Mouse (Mus musculus): ENCODE data around the gene Adrm1. TPM values are rescaled to one million over a fixed set of nuclear protein-coding genes. Genes with fewer than 3 reads are reported as not detected.

The Adrm1 gene
- polyA plus RNA-seq (2014; fragmentation: Illumina TruSeq; extraction: RNeasy Lipid Tissue Mini Kit (QIAGEN cat#74804); ENCODE audit: low read depth, low replicate concordance) = 20.7 TPM

GRCm38 (mm10) chr2:180170806-180171521, at the start of gene Adrm1:
Adrm1 (plus strand) TSS chr2:180171485.

Other genes with a start within 250 kb of the Adrm1 start
- gene Taf4, start 194.8 kb upstream of the Adrm1 start, polyA plus RNA-seq (2014; fragmentation: Illumina TruSeq; extraction: RNeasy Lipid Tissue Mini Kit (QIAGEN cat#74804); ENCODE audit: low read depth, low replicate concordance) = 7.1 TPM
- gene Lsm14b, start 146.5 kb upstream of the Adrm1 start, polyA plus RNA-seq (2014; fragmentation: Illumina TruSeq; extraction: RNeasy Lipid Tissue Mini Kit (QIAGEN cat#74804); ENCODE audit: low read depth, low replicate concordance) = 19.6 TPM
- 59.1 TPM for gene Psma7, start 129.1 kb upstream of the Adrm1 start, polyA plus RNA-seq (2014; fragmentation: Illumina TruSeq; extraction: RNeasy Lipid Tissue Mini Kit (QIAGEN cat#74804); ENCODE audit: low read depth, low replicate concordance)
- gene Ss18l1, start 129.0 kb upstream of the Adrm1 start, polyA plus RNA-seq (2014; fragmentation: Illumina TruSeq; extraction: RNeasy Lipid Tissue Mini Kit (QIAGEN cat#74804); ENCODE audit: low read depth, low replicate concordance) = 4.0 TPM
- gene Mtg2, start 100.9 kb upstream of the Adrm1 start, polyA plus RNA-seq (2014; fragmentation: Illumina TruSeq; extraction: RNeasy Lipid Tissue Mini Kit (QIAGEN cat#74804); ENCODE audit: low read depth, low replicate concordance) = 1.9 TPM
- not detected for gene Hrh3, start 67.0 kb upstream of the Adrm1 start, polyA plus RNA-seq (2014; fragmentation: Illumina TruSeq; extraction: RNeasy Lipid Tissue Mini Kit (QIAGEN cat#74804); ENCODE audit: low read depth, low replicate concordance)
- gene Osbpl2, start 52.2 kb upstream of the Adrm1 start, polyA plus RNA-seq (2014; fragmentation: Illumina TruSeq; extraction: RNeasy Lipid Tissue Mini Kit (QIAGEN cat#74804); ENCODE audit: low read depth, low replicate concordance) = 25.0 TPM
- gene Lama5, start 54.4 kb downstream of the Adrm1 start, polyA plus RNA-seq (2014; fragmentation: Illumina TruSeq; extraction: RNeasy Lipid Tissue Mini Kit (QIAGEN cat#74804); ENCODE audit: low read depth, low replicate concordance) = 0.26 TPM
- 101 TPM for gene Rps21, start 85.9 kb downstream of the Adrm1 start, polyA plus RNA-seq (2014; fragmentation: Illumina TruSeq; extraction: RNeasy Lipid Tissue Mini Kit (QIAGEN cat#74804); ENCODE audit: low read depth, low replicate concordance)
- 11.5 TPM for gene Cables2, start 102.0 kb downstream of the Adrm1 start, polyA plus RNA-seq (2014; fragmentation: Illumina TruSeq; extraction: RNeasy Lipid Tissue Mini Kit (QIAGEN cat#74804); ENCODE audit: low read depth, low replicate concordance)
- not detected for gene Rbbp8nl, start 118.4 kb downstream of the Adrm1 start, polyA plus RNA-seq (2014; fragmentation: Illumina TruSeq; extraction: RNeasy Lipid Tissue Mini Kit (QIAGEN cat#74804); ENCODE audit: low read depth, low replicate concordance)
- not detected for gene Gata5, start 163.2 kb downstream of the Adrm1 start, polyA plus RNA-seq (2014; fragmentation: Illumina TruSeq; extraction: RNeasy Lipid Tissue Mini Kit (QIAGEN cat#74804); ENCODE audit: low read depth, low replicate concordance)

Measured in liver, adult 10 weeks (tissue).